Mouse (Mus musculus) kidney, adult 2 months (tissue): ENCODE data around the gene Scarb2.

Source experiments
- CTCF ChIP-seq: fragments of 200-500 bp; conservative IDR thresholded peaks from 2 replicates; pipeline ENCODE4 v1.5.1; 2011; ENCODE audit warnings: low read depth, mild to moderate bottlenecking, control low read depth, low read length, moderate library complexity, mixed read lengths; ENCODE audit not compliant: insufficient read depth, insufficient read length
- POLR2A ChIP-seq: fragments of 200-500 bp; IDR thresholded peaks from one replicate; pipeline ENCODE4 v1.6.1; 2011; ENCODE audit warnings: low read depth, low read length, control low read depth

- TF ChIP-seq CTCF (no peak), POLR2A (no peak)
Observed at GRCm38 (mm10) chr5:92539698-92540097, 33.1 kb upstream of the Scarb2 start.
